Mouse (Mus musculus) midbrain, embryonic 10.5 days (tissue): ENCODE measurements at regions not wholly inside any gene's neighbourhood (a gene's known extent, or its start where the extent isn't known, plus 50 kb on each side); places are given as distances from the start of the nearest gene placed in this dataset.

Experiments used
- DNase-seq: peaks from one replicate; pipeline ENCODE4 v3.0.0-alpha.2; 2017; ENCODE audit warnings: low spot score
- H3K27ac ChIP-seq: fragments of 300-500 bp; sonication (generic); replicated peaks from 2 replicates; pipeline ENCODE4 v1.5.1; 2016; ENCODE audit warnings: mild to moderate bottlenecking
- H3K27me3 ChIP-seq: fragments of 300-500 bp; sonication (generic); 2 replicates; pipeline ENCODE4 v1.6.1; 2016; ENCODE audit warnings: low read depth, mild to moderate bottlenecking; ENCODE audit not compliant: poor library complexity, severe bottlenecking
- H3K36me3 ChIP-seq: fragments of 300-500 bp; sonication (generic); 2 replicates; pipeline ENCODE4 v1.6.1; 2016; ENCODE audit warnings: mild to moderate bottlenecking, moderate library complexity
- H3K4me1 ChIP-seq: fragments of 300-500 bp; sonication (generic); 2 replicates; pipeline ENCODE4 v1.6.1; 2016
- H3K4me3 ChIP-seq: fragments of 300-500 bp; sonication (generic); 2 replicates; pipeline ENCODE4 v1.5.1; 2016; ENCODE audit warnings: mild to moderate bottlenecking, moderate library complexity
- H3K9me3 ChIP-seq: fragments of 300-500 bp; sonication (generic); replicated peaks from 2 replicates; pipeline ENCODE4 v1.6.1; 2016; ENCODE audit warnings: mild to moderate bottlenecking
- WGBS: fragments of 180-500 bp; shearing (Covaris S2); methylation state at CpG from one replicate; pipeline ENCODE4 v1.1.7; 2016; 5-methylcytosine and 5-hydroxymethylcytosine counted together

DNA sequence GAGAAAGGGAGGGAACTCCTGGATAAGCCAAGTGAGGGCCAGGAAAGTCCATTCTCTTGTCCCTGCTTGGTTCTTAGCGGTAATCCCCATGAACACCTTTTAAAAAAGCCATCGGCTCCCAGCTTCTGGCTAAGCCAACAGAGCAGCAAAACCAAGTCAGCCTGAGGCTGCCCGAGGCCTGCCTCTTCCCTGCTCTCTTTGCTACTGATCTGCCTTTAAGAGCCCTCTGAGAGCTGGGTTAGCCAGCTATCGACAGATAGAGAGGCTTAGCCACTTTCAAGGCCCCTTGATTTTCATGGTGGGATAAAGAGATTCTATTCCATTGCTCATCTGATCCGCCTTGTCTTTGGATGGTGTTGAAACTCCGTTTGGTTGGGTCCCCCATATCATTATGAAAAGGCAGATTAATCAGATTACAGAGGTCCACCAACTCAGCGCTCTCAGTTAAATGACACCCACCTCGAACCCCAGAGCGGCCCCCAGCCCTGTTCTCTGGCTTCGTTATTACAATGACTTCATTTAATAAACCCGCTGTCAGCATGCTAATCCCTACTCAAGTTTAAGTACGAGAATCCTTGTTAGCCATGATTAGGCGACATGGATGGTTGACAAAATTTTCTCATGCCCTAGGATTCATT is 66.1 kb downstream of the Slc4a3 start:
- 57% methylated on average over 13 of the region's 13 CpGs for WGBS
- DNase-seq, result peak; percentile 33
- Histone ChIP-seq H3K27me3 (peaks cover 13% of the 10 kb centered on the region; the same call in 1 of the 2 replicates), H3K9me3 (no peaks in the 10 kb centered on the region), H3K4me3 (no peak overlapping the region), H3K27ac (peak overlapping the region; percentile 61), H3K36me3 (no peaks in the 10 kb centered on the region), H3K4me1 (peaks cover 39% of the 10 kb centered on the region)

DNA sequence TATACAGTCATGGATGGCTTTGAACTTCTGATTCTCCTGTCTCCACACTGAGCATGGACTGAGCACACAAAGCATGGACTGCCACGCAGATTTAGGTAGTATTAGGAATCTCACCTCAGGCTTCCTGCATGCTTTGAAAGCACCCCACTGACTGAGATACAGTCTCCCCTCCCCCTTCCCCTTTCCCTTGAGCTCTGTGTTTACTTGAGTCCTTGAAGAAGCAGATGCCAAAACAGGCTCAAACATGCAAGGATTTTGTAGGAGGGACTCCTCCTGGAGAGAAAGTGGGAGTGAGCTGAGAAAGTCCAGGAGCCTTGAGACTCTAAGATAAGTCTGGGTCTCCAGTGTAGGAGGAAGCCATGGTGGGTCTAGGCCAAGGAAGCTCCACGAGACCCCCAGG is 67.1 kb downstream of the Slc4a3 start:
- no peaks in the 10 kb centered on the region for H3K36me3 ChIP-seq
- peaks cover 13% of the 10 kb centered on the region; the same call in 1 of the 2 replicates for H3K27me3 ChIP-seq
- no peaks in the 10 kb centered on the region for H3K9me3 ChIP-seq
- H3K27ac ChIP-seq, result peak overlapping the region; percentile 63
- WGBS, result 67% methylated on average over 2 of the region's 2 CpGs
- DNase-seq, result no peak
- no peak overlapping the region for H3K4me3 ChIP-seq
- H3K4me1 ChIP-seq, result peaks cover 39% of the 10 kb centered on the region

DNA sequence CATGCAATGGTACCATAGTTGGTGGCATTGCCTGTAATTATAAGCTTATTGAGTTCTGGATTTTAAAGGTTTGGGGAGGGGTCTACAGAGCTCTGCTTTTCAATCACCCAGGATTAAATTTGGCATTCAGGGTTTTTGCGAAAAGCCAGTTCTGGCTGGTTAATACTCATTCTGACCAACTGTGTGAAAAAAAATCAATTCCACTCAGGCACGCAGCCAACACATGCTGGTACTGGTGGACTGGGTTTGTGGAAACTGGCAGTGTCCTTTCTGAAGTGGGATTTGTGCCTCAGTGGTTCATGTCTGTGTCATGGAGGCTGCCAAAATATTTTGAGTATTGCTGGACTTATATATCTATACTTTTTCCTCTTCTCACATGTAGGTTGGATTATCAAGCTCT is 70.9 kb downstream of the Slc4a3 start:
- Histone ChIP-seq H3K9me3 (no peaks in the 10 kb centered on the region), H3K27me3 (peaks cover 8% of the 10 kb centered on the region; the same call in 1 of the 2 replicates), H3K36me3 (no peaks in the 10 kb centered on the region), H3K4me3 (no peak overlapping the region), H3K27ac (no peak overlapping the region), H3K4me1 (peaks cover 14% of the 10 kb centered on the region)
- DNase-seq, result no peak
- 86% methylated on average over 2 of the region's 2 CpGs for WGBS

DNA sequence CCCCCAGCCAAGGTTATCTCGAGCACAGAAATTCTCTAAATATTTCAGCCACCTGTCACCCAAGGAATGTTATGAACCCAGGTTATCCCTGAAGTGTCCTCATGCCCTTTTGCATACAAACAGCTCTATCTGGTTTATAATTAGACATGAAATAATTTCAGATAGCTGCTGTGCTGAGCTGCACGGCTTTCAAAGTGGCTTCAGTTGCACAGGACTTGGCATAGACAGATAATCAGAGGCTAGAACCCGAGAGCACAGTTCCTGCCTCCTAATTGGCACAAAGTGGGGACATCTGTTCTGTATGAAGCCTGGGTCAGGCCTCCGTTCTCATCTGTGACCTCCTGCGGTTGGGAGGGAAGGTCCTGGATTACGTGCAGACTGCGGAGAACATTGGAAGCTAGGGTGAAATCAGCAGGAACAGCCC is 72.3 kb downstream of the Slc4a3 start:
- H3K9me3 ChIP-seq, result no peaks in the 10 kb centered on the region
- WGBS, result 71% methylated on average over 7 of the region's 7 CpGs

DNA sequence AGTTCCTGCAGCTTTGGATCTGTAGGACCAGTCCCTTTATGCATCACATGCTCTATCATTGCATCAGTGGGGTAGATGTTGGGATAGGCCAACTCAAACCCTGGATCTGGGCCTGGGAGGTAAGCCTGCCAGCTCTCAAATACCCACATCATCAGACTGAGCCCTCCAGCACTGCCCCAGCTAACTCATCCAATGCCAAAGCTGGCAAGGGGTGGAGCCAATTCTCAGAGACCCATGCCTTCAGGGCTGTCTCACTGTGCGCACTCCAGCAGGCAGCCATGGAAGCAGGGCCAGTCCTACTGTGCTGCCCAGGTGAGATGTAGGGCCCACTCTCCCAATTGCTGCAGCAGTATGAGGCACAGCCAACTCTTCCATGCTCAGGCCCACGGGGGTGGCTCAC is 84.2 kb downstream of the Slc4a3 start:
- Histone ChIP-seq H3K9me3 (no peaks in the 10 kb centered on the region), H3K27ac (no peak overlapping the region), H3K27me3 (peaks cover 6% of the 10 kb centered on the region; the same call in 1 of the 2 replicates), H3K36me3 (no peaks in the 10 kb centered on the region), H3K4me1 (0 out of 2 replicates have a peak, but pooled peaks cover 2% of the 10 kb centered on the region), H3K4me3 (no peak overlapping the region)
- no peak for DNase-seq
- 78% methylated on average over 2 of the region's 2 CpGs for WGBS

More for the DNA sequence above, 72.3 kb downstream of the Slc4a3 start:
- Histone ChIP-seq H3K4me1 (peaks cover 2% of the 10 kb centered on the region), H3K27ac (no peak overlapping the region), H3K36me3 (no peaks in the 10 kb centered on the region), H3K4me3 (no peak overlapping the region), H3K27me3 (peaks cover 6% of the 10 kb centered on the region; the same call in 1 of the 2 replicates)
- no peak for DNase-seq

DNA sequence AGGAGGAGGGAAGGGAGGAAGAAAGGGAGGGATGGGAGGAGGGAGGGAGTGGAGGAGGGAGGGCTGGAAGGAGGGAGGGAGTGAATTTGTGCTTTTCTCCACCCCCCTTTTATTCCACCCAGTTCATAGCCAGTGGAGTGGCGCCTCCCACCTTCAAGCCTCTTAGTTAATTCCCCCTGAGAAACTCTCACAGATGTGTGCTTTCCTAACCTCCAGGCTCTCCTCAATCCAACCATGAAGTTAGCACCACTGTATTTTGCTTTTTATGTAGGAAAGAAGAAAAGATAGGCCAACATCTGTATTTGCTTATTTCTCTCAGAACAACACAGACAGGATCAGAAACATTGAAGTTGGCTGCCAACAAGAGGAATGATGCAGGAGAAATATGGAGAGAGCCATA is 85.7 kb downstream of the Slc4a3 start:
- WGBS, result 39% methylated on average over 1 of the region's 1 CpGs
- Histone ChIP-seq H3K4me1 (no peaks in the 10 kb centered on the region), H3K27me3 (peaks cover 21% of the 10 kb centered on the region), H3K36me3 (no peaks in the 10 kb centered on the region), H3K4me3 (no peak overlapping the region), H3K27ac (no peak overlapping the region), H3K9me3 (no peaks in the 10 kb centered on the region)
- DNase-seq, result no peak

DNA sequence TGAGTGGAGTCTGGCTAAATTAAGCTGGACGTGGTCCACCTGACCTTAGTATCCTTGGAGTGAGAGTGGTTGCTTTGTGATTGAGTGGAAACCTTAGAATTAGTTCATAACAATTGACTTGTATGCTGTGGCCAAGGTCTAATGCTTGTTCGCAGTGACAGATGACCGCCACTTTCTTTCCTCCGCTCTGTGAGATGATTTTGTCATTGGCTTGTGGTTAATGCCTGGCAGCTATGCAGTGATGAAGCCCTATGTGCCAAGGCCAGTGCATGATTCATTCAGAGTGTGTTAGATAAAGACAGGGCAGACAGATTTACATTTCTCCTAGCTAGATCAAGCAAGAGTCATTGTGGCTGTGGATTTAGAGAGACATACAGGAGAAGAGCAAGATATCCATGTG is 89.5 kb downstream of the Slc4a3 start:
- Histone ChIP-seq H3K27ac (no peak overlapping the region), H3K9me3 (no peaks in the 10 kb centered on the region), H3K36me3 (no peaks in the 10 kb centered on the region), H3K27me3 (peaks cover 44% of the 10 kb centered on the region), H3K4me3 (no peak overlapping the region), H3K4me1 (peaks cover 18% of the 10 kb centered on the region)
- WGBS, result 90% methylated on average over 4 of the region's 4 CpGs
- DNase-seq, result no peak

DNA sequence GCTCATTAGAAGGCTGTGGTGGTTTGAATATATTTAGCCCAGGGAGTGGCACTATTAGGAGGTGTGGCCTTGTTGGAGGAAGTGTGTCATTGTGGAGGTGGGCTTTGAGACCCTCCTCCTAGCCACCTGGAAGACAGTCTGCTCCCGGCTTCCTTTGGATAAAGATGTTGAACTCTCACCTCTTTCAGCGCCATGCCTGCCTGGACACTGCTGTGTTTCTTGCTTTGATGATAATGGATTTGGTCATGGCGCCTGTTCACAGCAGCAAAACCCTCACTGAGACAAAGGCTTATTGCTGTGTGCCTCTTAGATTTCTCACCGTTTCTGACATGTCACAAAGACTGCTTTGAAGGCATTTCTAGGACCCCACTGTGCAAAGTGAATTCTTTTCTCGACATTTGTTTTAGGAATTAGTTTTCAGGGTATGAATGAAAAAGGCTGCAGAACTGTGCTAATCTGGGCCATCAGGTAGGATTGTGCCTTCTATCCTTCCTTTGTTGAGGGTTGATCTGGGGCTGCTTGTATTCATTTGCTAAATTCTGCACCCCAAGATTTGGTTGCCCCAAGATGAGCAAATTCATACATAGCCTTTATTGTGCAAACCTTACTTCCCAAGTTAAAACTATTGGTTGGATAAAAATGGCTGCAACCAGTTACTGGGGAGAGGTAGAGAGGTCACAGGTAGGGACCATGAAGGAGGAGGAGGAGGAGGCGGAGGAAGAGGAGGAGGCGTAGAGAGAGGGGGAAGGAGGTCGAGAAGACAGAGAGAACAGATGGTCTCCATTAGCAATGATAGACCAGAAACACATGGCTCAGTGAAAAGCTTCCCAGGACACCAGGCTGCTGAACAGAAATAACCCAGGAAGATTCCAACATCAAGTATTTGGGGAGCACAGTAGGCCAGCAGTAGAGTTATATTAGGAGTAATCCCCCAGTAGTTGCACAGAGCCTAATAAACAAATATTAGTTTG is 93.2 kb downstream of the Slc4a3 start:
- H3K27ac ChIP-seq, result 0 out of 2 replicates have a peak overlapping the region, but pooled peaks have one; percentile 14
- H3K9me3 ChIP-seq, result no peaks in the 10 kb centered on the region
- H3K4me1 ChIP-seq, result peaks cover 23% of the 10 kb centered on the region
- peaks cover 73% of the 10 kb centered on the region for H3K27me3 ChIP-seq
- no peaks in the 10 kb centered on the region for H3K36me3 ChIP-seq
- H3K4me3 ChIP-seq, result no peak overlapping the region
- peak; percentile 53 for DNase-seq
- WGBS, result 40% methylated on average over 8 of the region's 8 CpGs

DNA sequence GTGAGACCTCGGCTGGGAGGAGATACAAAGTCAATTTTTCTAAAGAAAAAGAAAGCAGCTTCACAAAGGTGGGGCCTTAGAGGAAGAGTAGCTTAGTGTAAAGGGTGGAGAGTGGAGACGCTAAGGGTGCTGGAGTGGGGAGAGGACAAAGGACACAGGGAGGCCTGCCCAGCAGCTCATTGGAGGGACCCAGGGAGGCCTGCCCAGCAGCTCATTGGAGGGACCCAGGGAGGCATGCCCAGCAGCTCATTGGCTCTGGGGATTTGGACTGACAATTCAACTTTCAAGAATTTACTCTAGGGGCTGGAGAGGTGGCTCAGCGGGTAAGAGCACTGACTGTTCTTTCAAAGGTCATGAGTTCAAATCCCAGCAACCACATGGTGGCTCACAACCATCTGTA is 96.4 kb downstream of the Slc4a3 start:
- H3K27me3 ChIP-seq, result peaks cover 80% of the 10 kb centered on the region
- no peaks in the 10 kb centered on the region for H3K9me3 ChIP-seq
- WGBS, result 50% methylated on average over 3 of the region's 3 CpGs
- peaks cover 34% of the 10 kb centered on the region for H3K4me1 ChIP-seq
- H3K4me3 ChIP-seq, result no peak overlapping the region
- 0 out of 2 replicates have a peak overlapping the region, but pooled peaks have one; percentile 6 for H3K27ac ChIP-seq
- no peaks in the 10 kb centered on the region for H3K36me3 ChIP-seq
- no peak for DNase-seq

DNA sequence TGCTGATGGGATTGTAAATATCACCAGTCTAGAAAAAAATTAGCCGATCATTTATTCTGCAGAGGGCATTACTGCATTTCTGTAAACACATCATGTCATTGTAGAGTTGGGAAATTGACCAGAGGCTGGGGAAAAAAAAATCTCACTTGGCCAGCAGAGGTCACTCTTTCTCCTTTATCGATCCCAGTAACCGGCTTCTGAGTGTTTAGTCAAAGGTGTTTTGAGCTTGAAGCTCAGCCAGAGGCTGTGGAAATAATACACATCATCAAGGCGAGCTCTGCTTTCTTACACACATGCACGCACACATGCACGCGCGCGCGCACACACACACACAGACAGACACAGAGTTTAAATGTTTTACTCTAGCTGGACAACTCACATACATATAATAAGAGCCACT is 106.5 kb downstream of the Slc4a3 start:
- no peaks in the 10 kb centered on the region for H3K36me3 ChIP-seq
- no peak overlapping the region for H3K27ac ChIP-seq
- peak; percentile 61 for DNase-seq
- no peaks in the 10 kb centered on the region for H3K9me3 ChIP-seq
- no peak overlapping the region for H3K4me3 ChIP-seq
- WGBS, result 10% methylated on average over 10 of the region's 10 CpGs
- peaks cover 50% of the 10 kb centered on the region for H3K27me3 ChIP-seq
- H3K4me1 ChIP-seq, result peaks cover 30% of the 10 kb centered on the region

DNA sequence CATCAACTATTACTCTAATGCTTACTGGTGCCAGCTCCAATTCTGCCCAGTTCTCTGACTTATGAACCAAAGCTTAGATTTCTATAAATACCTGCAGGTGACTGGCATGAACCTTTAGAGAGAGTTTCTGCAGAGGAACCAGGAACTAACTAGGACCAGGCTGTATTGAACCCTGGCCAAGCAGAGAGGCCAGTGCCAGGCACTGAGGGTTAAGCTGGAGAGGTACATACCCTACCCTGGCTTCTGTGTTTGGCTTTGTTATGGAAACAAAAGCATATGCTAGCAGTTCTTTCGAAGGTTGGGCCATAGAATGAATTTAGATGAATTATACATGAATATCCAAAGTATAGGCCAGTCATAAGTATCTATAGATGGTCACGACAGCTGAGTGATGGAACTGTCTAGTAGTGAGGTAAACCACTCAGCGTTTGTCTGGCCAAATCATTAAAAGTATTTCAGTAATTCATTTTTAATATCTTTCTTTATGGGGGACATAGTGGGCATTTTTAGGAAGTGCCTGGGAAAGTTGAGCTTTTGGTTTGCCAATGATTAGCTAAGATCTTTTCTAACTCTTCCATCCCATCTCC is 107.0 kb downstream of the Slc4a3 start:
- Histone ChIP-seq H3K27me3 (peaks cover 50% of the 10 kb centered on the region), H3K4me1 (peaks cover 30% of the 10 kb centered on the region), H3K9me3 (no peaks in the 10 kb centered on the region), H3K36me3 (no peaks in the 10 kb centered on the region), H3K27ac (no peak overlapping the region), H3K4me3 (no peak overlapping the region)
- WGBS, result 74% methylated on average over 3 of the region's 3 CpGs
- no peak for DNase-seq

DNA sequence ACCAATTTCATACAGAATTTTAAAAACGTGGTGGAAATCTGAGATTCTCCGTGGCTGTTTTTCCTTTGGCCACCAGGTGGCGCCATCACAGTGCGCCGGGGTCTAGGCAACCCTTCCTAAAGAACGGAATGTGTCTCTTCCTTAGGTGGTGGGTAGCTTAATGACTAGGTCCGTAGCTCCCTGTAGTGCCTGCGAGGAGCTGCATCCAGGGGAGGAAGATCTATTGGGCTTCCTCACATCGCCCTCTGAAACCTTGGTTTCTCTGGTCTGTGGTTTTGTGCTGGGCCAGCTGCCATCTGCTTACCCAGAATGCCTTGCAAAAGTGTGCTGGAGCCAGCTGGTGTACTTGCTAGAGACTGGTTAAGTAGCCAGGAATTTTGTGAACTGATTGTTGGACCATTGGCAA is 107.6 kb downstream of the Slc4a3 start:
- peak overlapping the region; percentile 69; the same call in 1 of the 2 replicates for H3K27ac ChIP-seq
- WGBS, result 3% methylated on average over 9 of the region's 9 CpGs

More for the DNA sequence above, 107.6 kb downstream of the Slc4a3 start:
- H3K36me3 ChIP-seq, result no peaks in the 10 kb centered on the region
- H3K4me1 ChIP-seq, result peaks cover 30% of the 10 kb centered on the region
- peak overlapping the region; percentile 28; the same call in 1 of the 2 replicates for H3K4me3 ChIP-seq
- no peaks in the 10 kb centered on the region for H3K9me3 ChIP-seq
- DNase-seq, result peak; percentile 71
- H3K27me3 ChIP-seq, result peaks cover 51% of the 10 kb centered on the region
